Mouse (Mus musculus): Measurements from ENCODE around the gene Abcc3.

DNA sequence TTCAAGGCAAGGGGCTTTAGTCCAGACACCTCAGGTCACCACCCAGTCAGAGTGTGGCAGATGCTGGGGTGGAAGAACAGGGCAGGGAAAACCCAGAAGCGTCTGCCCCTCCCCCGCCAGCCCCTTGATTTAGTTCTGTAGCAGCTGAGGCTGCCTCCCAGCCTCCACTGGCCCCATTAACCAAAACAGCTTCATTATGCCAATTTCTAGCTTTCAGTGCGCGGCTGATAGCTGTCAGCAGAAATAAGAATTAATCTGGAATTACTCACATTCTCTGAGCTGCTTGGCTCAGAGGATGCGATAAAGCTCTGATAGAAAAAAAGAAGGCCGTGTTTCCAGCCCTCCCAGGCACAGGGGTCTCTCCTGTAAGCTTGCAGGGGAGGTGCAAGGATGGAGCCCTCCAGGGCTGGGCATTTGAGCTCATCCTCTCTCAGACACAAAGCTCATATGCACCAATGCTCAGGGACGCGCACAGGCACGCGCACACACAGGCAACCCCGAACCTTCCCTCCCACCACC lies 15.1 kb upstream of the Abcc3 start:
- TF ChIP-seq CTCF (IDR thresholded peaks at IDR 0.05; ENCODE audit: low read depth, low read length) (no peak), POLR2A (IDR thresholded peaks at IDR 0.05; ENCODE audit: borderline replicate concordance, low read depth, low read length) (no peak)
